Comparison of ENCODE assay signal across 24 mouse cellular contexts in genomic region chr17:12655826-12656225, GRCm38 (mm10). TPM values are rescaled to one million over a fixed set of nuclear protein-coding genes. Genes with fewer than 3 reads are reported as not detected.
DNase-seq lines count a peak whose midpoint lies in the region; ATAC-seq lines count a peak whose summit lies in the region.
"Had no signal": no experiment of that assay in that cellular context is flagged by ENCODE, and none has a peak within 500 bp of the region (broad histone marks: within the 10 kb centered on the region; RNA-seq: fewer than 3 reads in every experiment).

No protein-coding gene starts in this region.

- no peak overlapping the region for H3K4me3 ChIP-seq in limb, embryonic 15.5 days
- H3K4me3 ChIP-seq in limb, embryonic 10.5 days: no peak overlapping the region
- no peak overlapping the region for H3K4me3 ChIP-seq in forebrain, embryonic 10.5 days
- H3K4me3 ChIP-seq: embryonic facial prominence, embryonic 13.5 days; forebrain, embryonic 12.5 days; limb, embryonic 12.5 days; neural tube, embryonic 13.5 days had no signal

- no peak for ATAC-seq in limb, embryonic 15.5 days (ENCODE audit: insufficient number of reproducible peaks, low FRiP score, low TSS enrichment, low read depth)
- ATAC-seq in granulocyte monocyte progenitor cell, adult 5-6 weeks (replicated peaks; ENCODE audit: poor library complexity, severe bottlenecking): peak; percentile 98
- ATAC-seq: intestine, postnatal 0 days; lung, postnatal 0 days had no signal

- H3K4me2 ChIP-seq in limb, embryonic 15.5 days: no peak overlapping the region
- H3K4me2 ChIP-seq: embryonic facial prominence, embryonic 13.5 days; forebrain, embryonic 12.5 days; heart, embryonic 11.5 days; hindbrain, embryonic 14.5 days; limb, embryonic 12.5 days; neural tube, embryonic 13.5 days had no signal

- DNase-seq in limb, embryonic 10.5 days (ENCODE audit: low spot score): no peak
- peak; percentile 2 for DNase-seq in splenic B cell, adult 2 months (ENCODE audit: low read depth, low spot score)
- DNase-seq in embryo, embryonic 10 days (ENCODE audit: low spot score): no peak
- DNase-seq in forebrain, embryonic 10.5 days (ENCODE audit: extremely low spot score, low spot score): no peak
- DNase-seq in right cerebral cortex, postnatal 4 days: no peak
- DNase-seq: cerebellum, adult 11-12 months; cerebellum, postnatal 36 days; gastrocnemius, postnatal 25 days; heart, postnatal 14 days; layer of hippocampus, postnatal 36 days had no signal

- H3K9ac ChIP-seq in limb, embryonic 15.5 days: no peak overlapping the region
- H3K9ac ChIP-seq: embryonic facial prominence, embryonic 13.5 days; forebrain, embryonic 12.5 days; hindbrain, embryonic 14.5 days; limb, embryonic 12.5 days; liver, embryonic 14.5 days; neural tube, embryonic 13.5 days had no signal

- H3K4me1 ChIP-seq in limb, embryonic 15.5 days: 0 out of 2 replicates have a peak, but pooled peaks cover 3% of the 10 kb centered on the region
- H3K4me1 ChIP-seq in limb, embryonic 10.5 days: no peaks in the 10 kb centered on the region
- no peaks in the 10 kb centered on the region for H3K4me1 ChIP-seq in forebrain, embryonic 10.5 days
- H3K4me1 ChIP-seq: embryonic facial prominence, embryonic 13.5 days; forebrain, embryonic 12.5 days; limb, embryonic 12.5 days; neural tube, embryonic 13.5 days had no signal

- H3K36me3 ChIP-seq in limb, embryonic 15.5 days: no peaks in the 10 kb centered on the region
- no peaks in the 10 kb centered on the region for H3K36me3 ChIP-seq in limb, embryonic 10.5 days
- H3K36me3 ChIP-seq in splenic B cell, adult 2 months (ENCODE audit: control insufficient read depth, insufficient read depth, low read length, poor library complexity, severe bottlenecking): no peaks in the 10 kb centered on the region
- H3K36me3 ChIP-seq in forebrain, embryonic 10.5 days (replicated peaks): no peaks in the 10 kb centered on the region
- H3K36me3 ChIP-seq: embryonic facial prominence, embryonic 13.5 days; forebrain, embryonic 12.5 days; limb, embryonic 12.5 days; neural tube, embryonic 13.5 days had no signal

- H3K27ac ChIP-seq in limb, embryonic 15.5 days: 0 out of 2 replicates have a peak overlapping the region, but pooled peaks have one; percentile 5
- H3K27ac ChIP-seq in limb, embryonic 10.5 days: no peak overlapping the region
- H3K27ac ChIP-seq in forebrain, embryonic 10.5 days: no peak overlapping the region
- H3K27ac ChIP-seq: embryonic facial prominence, embryonic 13.5 days; forebrain, embryonic 12.5 days; hindbrain, embryonic 14.5 days; kidney, postnatal 0 days; limb, embryonic 12.5 days; liver, embryonic 14.5 days; neural tube, embryonic 13.5 days had no signal

- WGBS in limb, embryonic 15.5 days: 58% methylated on average over 7 of the region's 7 CpGs
- WGBS in limb, embryonic 10.5 days: 83% methylated on average over 7 of the region's 7 CpGs
- WGBS in forebrain, embryonic 10.5 days: 79% methylated on average over 7 of the region's 7 CpGs

- H3K9me3 ChIP-seq in limb, embryonic 15.5 days: no peaks in the 10 kb centered on the region
- H3K9me3 ChIP-seq in limb, embryonic 10.5 days (replicated peaks): no peaks in the 10 kb centered on the region
- no peaks in the 10 kb centered on the region for H3K9me3 ChIP-seq in forebrain, embryonic 10.5 days
- H3K9me3 ChIP-seq: embryonic facial prominence, embryonic 13.5 days; forebrain, embryonic 12.5 days; limb, embryonic 12.5 days; neural tube, embryonic 13.5 days had no signal

- no peaks in the 10 kb centered on the region for H3K27me3 ChIP-seq in limb, embryonic 15.5 days
- no peaks in the 10 kb centered on the region for H3K27me3 ChIP-seq in limb, embryonic 10.5 days (ENCODE audit: low read depth, poor library complexity, severe bottlenecking)
- H3K27me3 ChIP-seq in splenic B cell, adult 2 months (ENCODE audit: control insufficient read depth, insufficient read depth, low read length, poor library complexity, severe bottlenecking): no peaks in the 10 kb centered on the region
- H3K27me3 ChIP-seq in forebrain, embryonic 10.5 days (ENCODE audit: poor library complexity, severe bottlenecking): 0 out of 2 replicates have a peak, but pooled peaks cover under 1% of the 10 kb centered on the region
- H3K27me3 ChIP-seq: embryonic facial prominence, embryonic 13.5 days; forebrain, embryonic 12.5 days; limb, embryonic 12.5 days; neural tube, embryonic 13.5 days had no signal

RNA-seq across cellular contexts. Expression of gene Slc22a1, which starts 19.8 kb away (rescaled TPM):
- not detected in 2 replicates for polyA plus RNA-seq in limb, embryonic 15.5 days (2015; fragmentation: Nextera tagmentation; extraction: Ambion mirVana)
- polyA plus RNA-seq in limb, embryonic 10.5 days (2016; fragmentation: Nextera tagmentation; extraction: Ambion mirVana): not detected in 2 replicates
- total RNA-seq in granulocyte monocyte progenitor cell, adult 5-6 weeks (2014; fragmentation: Nextera tagmentation): not detected in 2 replicates
- not detected in 2 replicates for total RNA-seq in granulocyte monocyte progenitor cell, adult 5-6 weeks (2017)
- polyA plus RNA-seq in forebrain, embryonic 10.5 days (2016; fragmentation: Nextera tagmentation; extraction: Ambion mirVana): not detected in 2 replicates
- total RNA-seq: gastrocnemius, postnatal 25 days; layer of hippocampus, adult 18-20 months; layer of hippocampus, postnatal 36 days; megakaryocyte-erythroid progenitor cell, adult 5-6 weeks had no signal
- polyA plus RNA-seq: hindbrain, embryonic 14.5 days; limb, embryonic 12.5 days; neural tube, embryonic 13.5 days had no signal
